Mouse (Mus musculus) bone marrow macrophage, adult 2 months (primary cell): Measurements from ENCODE around the gene Dlgap3.

Experiments used
- CTCF ChIP-seq: IDR thresholded peaks from 2 replicates; pipeline ENCODE4 v1.5.1; 2012; ENCODE audit warnings: low read depth, mild to moderate bottlenecking, low read length, moderate library complexity
- POLR2A ChIP-seq: IDR thresholded peaks from 2 replicates; pipeline ENCODE4 v1.6.1; 2012; ENCODE audit warnings: mild to moderate bottlenecking, low read depth, low read length, borderline replicate concordance

DNA sequence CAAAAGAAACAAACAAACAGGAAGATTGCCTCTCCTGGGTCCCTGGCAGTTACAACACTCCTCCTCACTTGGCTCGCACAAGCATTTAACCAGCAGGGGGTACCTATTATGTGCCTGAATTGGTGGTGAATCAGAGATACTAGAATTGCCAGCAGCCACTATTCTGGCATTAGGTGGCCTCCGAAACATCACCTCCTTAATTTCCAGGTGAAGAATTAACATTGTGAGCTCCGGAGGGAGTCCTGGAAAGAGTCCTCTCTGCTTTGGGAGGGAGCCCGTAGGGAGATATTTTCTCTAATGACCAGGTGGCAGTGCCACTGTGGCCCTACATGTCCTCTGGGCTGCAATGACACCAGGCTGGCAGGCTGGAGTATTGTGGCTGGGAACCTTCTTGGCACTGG lies 47.2 kb downstream of the Dlgap3 start:
- TF ChIP-seq CTCF (no peak), POLR2A (no peak)
